Mouse (Mus musculus) brain, embryonic 14.5 days (tissue): ENCODE measurements around the gene Lamtor3. TPM values are rescaled to one million over a fixed set of nuclear protein-coding genes. Genes with fewer than 3 reads are reported as not detected.
"Not testable (repeated sequence)": the region's sequence is repeated elsewhere in the genome, so short reads cannot be mapped to it uniquely, and the experiment has no call there.

Source experiments
- DNase-seq: peaks from one replicate; pipeline ENCODE4 v3.0.0-alpha.2; 2011; ENCODE audit warnings: low read depth
- CTCF ChIP-seq: fragments of 200-500 bp; IDR thresholded peaks from 2 replicates; pipeline ENCODE4 v1.5.1; 2012; ENCODE audit warnings: inconsistent platforms, mild to moderate bottlenecking, moderate library complexity, borderline replicate concordance; ENCODE audit not compliant: insufficient read depth, insufficient read length; ENCODE audit errors: extremely low read depth
- POLR2A ChIP-seq: fragments of 200-500 bp; IDR thresholded peaks from 2 replicates; pipeline ENCODE4 v1.6.1; 2012; ENCODE audit warnings: mild to moderate bottlenecking, inconsistent platforms, borderline replicate concordance; ENCODE audit not compliant: poor library complexity, insufficient read depth, insufficient read length, severe bottlenecking; ENCODE audit errors: extremely low read depth
- polyA plus RNA-seq: library from polyadenylated mRNA; depleted of rRNA; stranded (reverse); fragments of >200 nt; gene quantifications from 2 replicates; pipeline ENCODE4 v1.2.3, GENCODE M21; 2012

Lamtor3 gene
- polyA plus RNA-seq, 1 experiment, result 77.3 TPM

DNA sequence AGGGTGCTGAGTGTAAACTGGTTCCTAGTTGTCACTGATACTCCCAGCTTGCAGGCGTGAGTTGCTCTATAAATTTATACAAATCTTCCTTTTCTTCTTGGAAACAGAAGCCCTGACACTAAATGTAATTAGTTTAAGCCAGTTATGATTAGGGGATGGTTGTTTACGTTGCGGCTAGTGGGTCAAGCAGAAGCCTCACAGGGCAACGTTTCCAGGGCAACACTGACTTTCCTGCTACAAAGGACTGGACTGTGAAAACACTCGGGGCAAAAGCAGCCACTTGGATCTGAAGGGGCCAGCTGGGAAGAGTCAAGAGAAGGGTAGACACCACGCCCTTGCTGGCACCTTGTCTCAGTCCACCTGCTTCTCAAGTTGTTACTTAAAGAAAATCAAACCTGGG is 18.2 kb downstream of the Lamtor3 start:
- DNase-seq, result peak; percentile 23
- TF ChIP-seq CTCF (no peak), POLR2A (no peak)

DNA sequence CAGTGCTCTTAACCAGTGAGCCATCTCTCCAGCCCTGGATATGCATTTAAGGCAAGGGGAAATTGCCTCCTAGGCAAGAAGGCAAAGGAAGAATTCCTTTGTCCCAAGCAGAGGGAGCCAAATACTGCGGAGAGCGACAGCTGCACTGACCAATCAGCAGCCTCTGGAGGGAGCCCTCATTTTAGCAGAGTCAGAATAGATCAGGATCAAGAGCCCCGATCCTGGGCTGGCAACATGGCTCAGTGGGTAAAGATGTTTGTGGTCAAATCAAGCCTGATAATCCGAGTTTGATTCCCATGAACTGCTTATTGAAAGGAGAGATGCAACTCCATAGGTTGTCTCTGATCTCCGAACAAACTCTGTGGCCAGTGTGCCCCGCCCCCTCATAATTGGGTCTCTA is 20.3 kb downstream of the Lamtor3 start:
- TF ChIP-seq CTCF (peak; percentile 5; the same call in 1 of the 2 replicates), POLR2A (no peak)
- peak; percentile 74 for DNase-seq

GRCm38 (mm10) chr3:137940757-137941156 is 22.5 kb downstream of the Lamtor3 start:
- peak; percentile 45 for DNase-seq
- TF ChIP-seq CTCF, result no peak
- TF ChIP-seq POLR2A, result no peak

- TF ChIP-seq CTCF, result no peak
- TF ChIP-seq POLR2A, result no peak
- no peak for DNase-seq
Measured at GRCm38 (mm10) chr3:137941555-137941954, 23.2 kb downstream of the Lamtor3 start.

GRCm38 (mm10) chr3:137942098-137942622 is 23.9 kb downstream of the Lamtor3 start:
- TF ChIP-seq POLR2A, result no peak
- no peak for TF ChIP-seq CTCF

GRCm38 (mm10) chr3:137943737-137944154 is 25.4 kb downstream of the Lamtor3 start:
- DNase-seq, result no peak

More at GRCm38 (mm10) chr3:137942098-137942622, 23.9 kb downstream of the Lamtor3 start:
- no peak for DNase-seq

GRCm38 (mm10) chr3:137946827-137947226 is 28.5 kb downstream of the Lamtor3 start:
- no peak for TF ChIP-seq CTCF
- TF ChIP-seq POLR2A, result no peak
- DNase-seq, result no peak

More at GRCm38 (mm10) chr3:137943737-137944154, 25.4 kb downstream of the Lamtor3 start:
- TF ChIP-seq CTCF (no peak), POLR2A (no peak)

DNA sequence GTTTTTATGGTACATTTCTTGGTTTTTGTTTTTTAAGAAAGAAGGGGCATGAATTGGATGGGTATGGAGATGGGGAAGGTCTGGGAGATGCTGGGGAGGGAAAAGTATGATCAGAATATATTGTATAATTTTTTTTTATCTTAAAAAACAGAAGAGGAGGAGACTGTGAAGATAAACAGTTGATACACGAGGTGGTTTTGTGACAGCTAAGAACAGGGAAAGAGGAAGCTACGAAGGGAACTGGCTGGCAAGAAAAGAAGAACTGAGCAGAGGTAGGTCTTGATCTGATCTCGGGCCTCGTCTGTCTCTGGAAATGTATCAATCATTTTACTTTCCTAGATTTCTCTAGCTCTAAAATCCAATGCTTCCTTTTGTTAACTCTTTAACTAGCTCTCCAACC is 29.2 kb downstream of the Lamtor3 start:
- DNase-seq, result no peak
- TF ChIP-seq POLR2A (no peak), CTCF (no peak)

DNA sequence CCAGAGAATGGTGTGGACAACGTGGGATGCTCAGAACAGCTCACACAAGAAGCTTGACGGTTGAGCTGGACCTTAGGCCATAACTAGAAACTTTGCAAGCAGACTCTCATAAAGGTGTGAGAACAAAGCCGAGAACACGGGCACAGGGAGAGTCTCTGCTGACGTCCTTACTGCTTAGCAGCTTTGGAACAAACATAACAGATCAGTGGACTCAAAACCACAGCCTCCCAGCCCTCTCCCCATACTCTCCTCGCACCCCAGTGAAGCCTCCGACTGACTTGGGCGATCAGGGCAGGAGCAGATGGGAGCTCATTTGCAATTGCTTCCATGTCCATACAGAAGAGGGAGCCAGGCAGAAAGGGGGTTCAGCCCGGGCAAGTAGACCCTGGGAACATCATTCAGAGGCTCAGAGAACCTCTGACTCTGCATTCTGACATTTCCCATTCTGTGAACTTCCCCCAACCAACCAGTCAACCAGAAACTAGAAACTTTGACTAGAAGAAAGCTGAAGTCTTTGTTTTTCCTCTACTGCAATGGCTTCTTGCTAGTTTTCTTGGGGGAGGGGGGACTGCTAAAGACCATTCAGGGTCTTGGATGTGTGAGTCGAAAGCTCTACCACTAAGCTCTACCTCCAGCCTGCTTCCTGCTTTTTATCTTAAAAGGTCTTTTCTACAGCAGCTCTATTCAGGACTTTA is 32.0 kb downstream of the Lamtor3 start:
- DNase-seq, result no peak
- no peak for TF ChIP-seq CTCF
- TF ChIP-seq POLR2A, result no peak

GRCm38 (mm10) chr3:137951302-137951701 is 33.0 kb downstream of the Lamtor3 start:
- DNase-seq, result not testable (repeated sequence)

GRCm38 (mm10) chr3:137951819-137952218 is 33.5 kb downstream of the Lamtor3 start:
- no peak for DNase-seq
- TF ChIP-seq CTCF, result no peak
- TF ChIP-seq POLR2A, result no peak

DNA sequence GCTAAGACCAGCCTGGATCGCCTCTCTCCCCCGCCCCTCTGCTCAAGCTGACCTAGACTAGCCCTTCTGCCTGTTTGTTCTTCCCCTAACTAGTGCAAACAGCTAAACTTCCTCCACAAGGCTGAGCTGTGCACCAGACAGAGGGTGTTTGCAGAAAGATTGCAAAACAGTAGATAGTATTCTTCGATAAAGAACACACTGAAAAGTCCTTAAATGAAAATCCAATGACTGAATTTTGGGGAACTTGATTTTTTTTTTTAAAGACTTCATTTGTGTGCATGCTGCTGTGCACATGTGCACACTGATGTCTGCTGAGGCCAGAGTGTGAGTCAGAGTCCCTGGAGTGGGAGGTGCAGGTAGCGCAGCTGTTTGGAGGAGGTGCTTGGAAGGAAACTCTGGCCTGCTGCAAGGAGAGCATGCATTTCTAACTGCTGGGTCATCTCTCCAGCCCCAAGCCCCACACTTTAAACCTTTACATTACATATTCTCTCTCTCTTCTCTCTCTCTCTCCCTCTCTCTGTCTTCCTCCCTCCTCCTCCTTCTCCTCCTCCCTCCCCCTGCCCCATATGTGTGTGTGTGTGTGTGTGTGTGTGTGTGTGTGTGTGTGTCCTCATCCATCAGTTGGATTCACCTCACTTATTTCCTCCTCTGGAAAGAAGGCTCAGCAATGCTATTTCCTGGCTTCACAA is 34.1 kb downstream of the Lamtor3 start:
- peak; percentile 6 for DNase-seq
- TF ChIP-seq POLR2A, result no peak

DNA sequence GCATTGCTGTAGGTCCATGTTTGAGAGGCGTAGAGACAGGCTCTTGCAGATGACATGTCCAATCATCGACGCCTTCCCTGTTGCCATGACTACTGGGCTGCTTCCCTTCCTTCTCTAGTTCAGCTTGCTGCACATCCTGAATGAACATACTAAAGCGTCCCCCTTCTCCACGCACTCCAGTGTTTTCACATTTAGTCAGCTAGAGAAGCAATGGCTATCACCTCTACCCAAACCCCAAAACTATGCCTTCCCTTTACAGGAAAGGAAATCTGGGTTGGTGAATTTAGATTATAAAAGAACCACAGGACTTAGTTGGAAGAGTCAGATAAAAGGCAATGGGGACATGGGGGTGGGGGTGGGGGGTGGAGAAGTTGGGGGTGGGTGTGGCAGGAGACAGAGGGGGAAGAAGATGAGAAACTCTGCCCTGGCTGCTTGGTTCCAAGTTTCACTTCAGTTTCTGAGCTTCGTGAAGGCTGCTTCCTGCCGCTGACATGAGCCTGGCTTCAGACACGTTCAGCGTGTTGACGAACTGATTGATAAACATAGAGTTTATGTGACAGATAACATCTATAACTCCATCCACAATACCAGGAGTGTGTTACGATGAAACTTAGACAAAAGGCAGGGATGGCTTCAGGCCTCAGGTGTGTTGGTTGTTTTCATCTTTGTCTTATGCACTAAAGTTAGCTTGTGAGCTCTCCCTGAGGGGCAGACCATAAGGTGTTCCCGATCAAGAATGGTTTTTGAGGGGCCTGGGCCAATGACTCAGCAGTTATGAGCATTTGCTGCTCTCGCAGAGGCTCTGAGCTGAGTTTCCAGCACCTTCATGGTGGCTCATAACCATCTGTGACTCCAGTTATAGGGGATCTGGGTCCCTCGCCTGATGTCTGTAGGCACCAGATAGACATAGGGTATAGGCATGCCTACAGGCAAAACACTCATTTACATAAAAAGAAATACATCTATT is 34.9 kb downstream of the Lamtor3 start:
- no peak for TF ChIP-seq POLR2A
- no peak for TF ChIP-seq CTCF
- DNase-seq, result peak; percentile 93
